Mouse (Mus musculus) embryonic stem cell, embryonic (primary cell): Measurements from ENCODE around the gene Szt2.

ENCODE experiments used
- CTCF ChIA-PET, 4 experiments: fragments of 300-600 bp in 2 of 4; fragments of 350-600 bp in 2 of 4; sonication (Branson Sonifier 250); formaldehyde crosslinking; loops; one replicate each; lab custom pipeline; 2022; ENCODE audit warnings: inconsistent platforms in 2 of 4; lab: Charles Lee
- POLR2A ChIA-PET, 4 experiments: fragments of 300-600 bp in 2 of 4; fragments of 350-600 bp in 2 of 4; sonication (Branson Sonifier 250); formaldehyde crosslinking; loops; one replicate each; lab custom pipeline; 2022; ENCODE audit warnings: antibody characterized with exemption in 4 of 4, inconsistent platforms in 1 of 4; lab: Charles Lee

The Szt2 gene

DNA sequence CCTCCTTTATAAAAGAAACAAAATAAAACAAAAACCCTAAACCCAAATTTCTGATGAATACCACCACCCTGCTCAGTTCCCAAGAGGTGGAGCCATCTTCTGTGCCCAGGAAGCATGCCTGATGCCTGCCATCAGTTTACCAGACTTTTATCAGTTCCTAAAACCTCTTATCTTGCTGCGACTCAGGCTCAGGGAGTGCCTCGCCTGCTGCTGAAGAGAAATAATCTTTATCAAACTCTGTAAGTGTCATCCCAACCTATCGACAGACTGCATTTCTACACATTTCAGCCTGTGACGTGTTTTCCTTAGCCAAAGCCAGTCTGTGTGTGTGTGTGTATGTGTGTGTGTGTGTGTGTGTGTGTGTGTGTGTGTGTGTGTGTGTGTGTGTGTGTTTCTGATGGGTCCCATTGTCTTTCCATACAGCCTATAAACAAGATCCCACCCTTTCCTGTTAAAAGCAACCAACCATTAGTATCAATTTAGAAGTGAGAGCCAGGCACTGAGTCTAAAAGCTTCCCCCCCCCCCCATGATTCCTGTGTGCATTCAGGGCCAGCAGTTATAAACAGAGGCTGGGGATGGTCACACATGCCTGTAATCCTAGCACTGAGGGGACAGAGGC, 15.6 kb upstream of the Szt2 start:
- CTCF ChIA-PET, result interaction anchor here in 1 of 4 experiments (0.7 kb wide), 1 partner anchor 19 kb away, joined by 6 read pairs; no protein-coding TSS in a partner anchor
- POLR2A ChIA-PET, result interaction anchor here in 2 of 4 experiments (1.1 to 3.3 kb wide), 4 partner anchors 7 to 35 kb away, joined by 3 to 9 read pairs (median 5); partner anchors contain the start of gene Cdc20 (in 1 of the 2)

DNA sequence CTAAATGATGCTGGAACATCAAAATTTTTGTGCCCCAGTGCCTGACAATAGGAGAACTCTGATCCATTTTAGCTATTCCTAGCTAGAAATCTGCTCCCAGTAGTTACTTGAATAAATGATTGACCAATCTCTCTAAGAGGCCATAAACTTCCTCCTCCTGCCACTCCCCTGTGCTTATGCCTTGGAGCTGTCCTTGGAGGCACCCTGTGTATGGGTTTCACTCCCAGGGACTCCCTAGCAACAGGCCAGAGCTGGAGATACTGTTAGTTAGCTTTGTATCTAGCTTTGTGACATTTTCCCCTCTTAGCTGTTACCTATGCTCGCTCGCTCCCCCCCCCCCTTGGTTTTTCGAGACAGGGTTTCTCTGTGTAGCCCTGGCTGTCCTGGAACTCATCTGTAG, 12.3 kb upstream of the Szt2 start:
- CTCF ChIA-PET, result interaction anchor here in 1 of 4 experiments (1.5 kb wide), 1 partner anchor 11 kb away, joined by 3 read pairs; no protein-coding TSS in a partner anchor
- POLR2A ChIA-PET, result interaction anchor here in 2 of 4 experiments (0.5 to 2.8 kb wide), 10 partner anchors 10 to 123 kb away, joined by 3 to 19 read pairs (median 5); partner anchors contain the start of genes Cdc20 (in 1 of the 2), Med8 (in 1 of the 2), Szt2 (in 1 of the 2) and Tmem125 (in 1 of the 2)

GRCm38 (mm10) chr4:118417112-118417797, 8.2 kb upstream of the Szt2 start:
- POLR2A ChIA-PET, result interaction anchor here in 2 of 4 experiments (0.7 to 2.0 kb wide), 9 partner anchors 9 to 288 kb away, joined by 3 to 9 read pairs (median 3); partner anchors contain the start of genes Cdc20 (in 1 of the 2), Elovl1 (in 1 of the 2) and Kdm4a (in 1 of the 2)
- CTCF ChIA-PET, result interaction anchor here in 3 of 4 experiments (0.6 to 1.1 kb wide), 4 partner anchors 28 to 363 kb away, joined by 3 to 4 read pairs (median 3); no protein-coding TSS in a partner anchor

DNA sequence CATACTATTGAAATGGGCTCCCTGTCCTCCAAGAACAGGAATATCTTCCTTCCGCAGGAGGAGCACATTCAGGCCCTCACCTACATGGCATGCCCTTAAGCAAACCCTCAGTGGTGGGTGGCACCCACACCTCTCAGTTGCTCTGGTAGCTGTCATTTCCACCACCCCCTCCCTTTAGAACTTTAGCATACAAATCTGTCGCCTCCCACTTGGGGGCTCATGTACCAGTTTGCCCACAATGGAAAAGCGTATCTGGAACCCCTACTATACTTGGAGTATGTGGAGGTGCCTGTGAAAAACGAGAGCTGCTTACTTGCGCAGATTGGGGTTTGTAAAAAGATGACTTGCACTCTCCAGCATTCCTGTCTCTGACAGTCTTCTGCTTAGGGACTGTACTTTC, 7.3 kb upstream of the Szt2 start:
- CTCF ChIA-PET, result interaction anchor here in 3 of 4 experiments (0.6 to 1.1 kb wide), 3 partner anchors 29 to 167 kb away, joined by 3 read pairs; no protein-coding TSS in a partner anchor
- POLR2A ChIA-PET, result interaction anchor here in 2 of 4 experiments (1.0 to 2.0 kb wide), 7 partner anchors 9 to 287 kb away, joined by 3 to 9 read pairs (median 3); partner anchors contain the start of genes Elovl1 (in 1 of the 2) and Kdm4a (in 1 of the 2)

- POLR2A ChIA-PET, result interaction anchor here in 3 of 4 experiments (0.6 to 1.8 kb wide), 5 partner anchors 9 to 286 kb away, joined by 3 to 5 read pairs (median 4); partner anchors contain the start of gene Kdm4a (in 1 of the 3)
Measured at GRCm38 (mm10) chr4:118415779-118416178, 6.7 kb upstream of the Szt2 start.

GRCm38 (mm10) chr4:118413553-118413952, 4.5 kb upstream of the Szt2 start:
- CTCF ChIA-PET, result interaction anchor here in 3 of 4 experiments (0.6 to 0.7 kb wide), 3 partner anchors 204 to 728 kb away, joined by 3 to 5 read pairs (median 5); no protein-coding TSS in a partner anchor
- POLR2A ChIA-PET, result interaction anchor here in 2 of 4 experiments (0.7 to 1.6 kb wide), 6 partner anchors 8 to 578 kb away, joined by 3 to 5 read pairs (median 3); partner anchors contain the start of genes Cdc20 (in 1 of the 2) and Elovl1 (in 1 of the 2)

More at GRCm38 (mm10) chr4:118415779-118416178, 6.7 kb upstream of the Szt2 start:
- CTCF ChIA-PET, result interaction anchor here in 1 of 4 experiments (0.6 kb wide), 1 partner anchor 167 kb away, joined by 3 read pairs; no protein-coding TSS in a partner anchor

DNA sequence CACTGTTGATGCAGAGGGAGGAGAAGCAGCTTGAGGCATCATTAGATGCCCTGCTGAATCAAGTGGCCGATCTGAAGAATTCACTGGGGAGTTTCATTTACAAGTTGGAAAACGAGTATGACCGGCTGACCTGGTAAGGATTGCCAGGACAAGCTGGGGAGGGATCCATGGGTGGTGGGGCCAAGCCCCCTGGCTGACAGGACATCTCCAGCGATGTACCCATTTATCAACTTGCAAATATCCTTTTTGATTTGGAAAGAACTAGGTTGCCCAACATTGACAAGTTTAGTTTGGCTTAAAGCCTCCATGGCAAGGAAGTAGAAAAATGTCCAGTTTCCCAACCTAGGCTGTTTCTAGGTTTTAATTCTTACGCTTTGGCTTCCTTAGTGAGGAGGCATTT, 1.8 kb upstream of the Szt2 start:
- ChIA-PET POLR2A (interaction anchor here (0.7 to 2.7 kb wide), 12 partner anchors 10 to 210 kb away, joined by 3 to 10 read pairs (median 4); partner anchors contain the start of genes Elovl1 (in 2 of the 4), Cdc20 (in 1 of the 4), Cfap57 (in 1 of the 4) and Ebna1bp2 (in 1 of the 4)), CTCF (no interaction called here)

GRCm38 (mm10) chr4:118402701-118403100, 6.4 kb downstream of the Szt2 start:
- CTCF ChIA-PET, result interaction anchor here in 1 of 4 experiments (1.0 kb wide), 1 partner anchor 164 kb away, joined by 3 read pairs; no protein-coding TSS in a partner anchor
- POLR2A ChIA-PET, result interaction anchor here in 2 of 4 experiments (1.0 to 1.3 kb wide), 2 partner anchors 29 to 223 kb away, joined by 3 read pairs; partner anchors contain the start of gene Kdm4a (in 1 of the 2)

DNA sequence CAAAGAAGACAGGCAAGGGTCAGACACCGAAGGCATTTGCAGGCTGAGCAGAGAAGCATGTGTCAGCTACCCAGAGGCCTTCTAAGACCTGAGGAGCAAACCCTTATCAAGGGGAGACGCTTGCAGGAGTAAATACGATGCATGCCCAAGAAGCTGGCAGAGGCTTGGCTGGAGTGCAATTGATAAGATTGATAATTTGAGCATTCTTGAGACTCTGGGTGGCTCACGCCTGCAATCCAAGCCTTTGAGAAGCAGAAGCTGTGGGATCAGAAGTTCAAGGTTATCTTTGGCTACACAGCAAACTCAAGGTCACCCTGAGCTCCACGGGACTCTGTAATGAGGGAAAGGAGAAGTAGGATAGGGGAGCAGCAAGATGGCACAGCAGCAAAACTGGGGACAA, 7.2 kb downstream of the Szt2 start:
- ChIA-PET POLR2A (interaction anchor here in 2 of 4 experiments (0.9 to 1.3 kb wide), 4 partner anchors 14 to 222 kb away, joined by 3 read pairs; partner anchors contain the start of genes Cdc20 (in 1 of the 2) and Kdm4a (in 1 of the 2)), CTCF (interaction anchor here in 1 of 4 experiments (1.0 kb wide), 1 partner anchor 164 kb away, joined by 3 read pairs; no protein-coding TSS in a partner anchor)

DNA sequence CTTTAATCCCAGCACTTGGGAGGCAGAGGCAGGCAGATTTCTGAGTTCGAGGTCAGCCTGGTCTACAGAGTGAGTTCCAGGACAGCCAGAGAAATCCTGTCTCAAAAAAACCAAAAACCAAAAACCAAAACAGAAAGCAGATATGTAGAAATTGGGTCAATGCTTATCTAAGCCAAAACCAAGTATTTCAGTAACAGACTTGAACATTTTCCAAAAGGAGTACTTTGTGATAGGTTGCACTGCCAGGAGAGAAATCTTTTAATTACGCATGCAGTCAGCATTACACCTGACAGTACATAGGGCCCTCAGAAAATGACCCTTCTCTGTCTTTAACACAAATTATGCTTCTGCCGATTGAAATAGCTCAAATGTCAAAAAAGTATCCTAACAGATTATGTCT, 7.7 kb downstream of the Szt2 start:
- POLR2A ChIA-PET, result interaction anchor here in 2 of 4 experiments (0.9 to 1.3 kb wide), 3 partner anchors 13 to 222 kb away, joined by 3 read pairs; partner anchors contain the start of genes Cdc20 (in 1 of the 2) and Kdm4a (in 1 of the 2)
- CTCF ChIA-PET, result interaction anchor here in 1 of 4 experiments (1.0 kb wide), 1 partner anchor 165 kb away, joined by 3 read pairs; no protein-coding TSS in a partner anchor

- ChIA-PET CTCF (no interaction called here), POLR2A (no interaction called here)
Measured at GRCm38 (mm10) chr4:118398400-118398799, 10.7 kb downstream of the Szt2 start.

GRCm38 (mm10) chr4:118396433-118396832, 12.6 kb downstream of the Szt2 start:
- ChIA-PET POLR2A (no interaction called here), CTCF (no interaction called here)

DNA sequence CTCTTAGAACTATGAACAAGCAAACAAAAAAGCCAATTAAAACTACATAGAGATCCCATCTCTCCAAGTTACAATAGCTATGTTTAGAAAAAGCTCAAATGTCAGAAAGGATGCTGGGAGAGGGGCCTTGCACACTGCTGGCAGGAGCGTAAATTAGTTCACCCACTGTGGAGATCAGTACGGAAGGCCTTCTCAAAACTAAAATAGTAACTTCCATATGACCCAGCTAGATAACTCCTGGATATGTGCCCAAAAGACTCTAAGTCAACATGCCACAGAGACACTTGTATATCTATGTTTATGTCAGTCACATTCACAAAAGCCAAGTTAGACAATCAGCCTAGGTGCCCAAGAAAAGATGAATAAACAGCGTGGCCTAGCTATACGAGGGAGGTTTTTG, 13.8 kb downstream of the Szt2 start:
- POLR2A ChIA-PET, result interaction anchor here in 1 of 4 experiments (1.1 kb wide), 1 partner anchor 15 kb away, joined by 3 read pairs; no protein-coding TSS in a partner anchor
- CTCF ChIA-PET, result no interaction called here

DNA sequence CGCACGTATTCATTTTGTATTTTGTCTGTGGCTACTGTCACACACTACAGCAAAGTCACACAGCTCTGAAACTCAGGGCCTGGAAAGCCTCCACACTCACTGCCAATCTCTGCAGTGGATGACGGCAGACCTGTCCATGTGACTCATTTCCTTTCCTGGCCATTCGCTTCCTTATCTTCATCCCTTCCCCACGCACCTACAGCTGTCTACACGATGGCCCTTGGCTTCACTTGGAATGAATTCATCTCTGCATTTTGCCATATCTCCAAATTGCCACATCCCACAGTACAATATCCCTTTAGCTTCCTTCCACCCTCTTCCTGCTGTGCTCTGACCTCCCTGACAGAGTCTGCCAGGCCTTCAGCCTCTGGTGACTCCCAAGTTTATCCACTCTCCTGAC, 14.6 kb downstream of the Szt2 start:
- CTCF ChIA-PET, result no interaction called here
- POLR2A ChIA-PET, result interaction anchor here in 1 of 4 experiments (1.1 kb wide), 1 partner anchor 16 kb away, joined by 3 read pairs; no protein-coding TSS in a partner anchor

DNA sequence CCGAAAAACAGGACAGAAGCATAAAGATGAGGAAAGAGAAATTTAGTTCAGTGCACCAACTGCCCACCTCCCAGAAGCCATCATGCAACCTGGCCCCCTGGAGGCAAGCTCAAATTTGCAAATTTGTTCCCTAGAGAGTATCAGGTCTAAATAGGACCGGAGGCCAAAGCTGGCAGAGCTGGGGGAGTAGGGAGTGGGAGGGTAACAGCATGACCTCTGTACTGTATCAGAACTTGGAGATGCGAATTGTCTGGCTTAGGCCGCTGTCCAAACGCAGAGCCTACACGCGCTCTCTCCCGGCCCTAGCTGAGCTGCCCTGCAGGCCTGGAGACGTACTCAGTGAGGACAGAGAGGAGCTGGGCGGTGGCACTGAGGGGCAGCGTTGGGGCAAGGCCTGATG, 18.9 kb downstream of the Szt2 start:
- POLR2A ChIA-PET, result interaction anchor here in 1 of 4 experiments (0.8 to 2.6 kb wide), 7 partner anchors 9 to 520 kb away, joined by 3 to 6 read pairs (median 4); partner anchors contain the start of gene Cdc20
- CTCF ChIA-PET, result interaction anchor here in 1 of 4 experiments (0.7 kb wide), 1 partner anchor 222 kb away, joined by 3 read pairs; no protein-coding TSS in a partner anchor

DNA sequence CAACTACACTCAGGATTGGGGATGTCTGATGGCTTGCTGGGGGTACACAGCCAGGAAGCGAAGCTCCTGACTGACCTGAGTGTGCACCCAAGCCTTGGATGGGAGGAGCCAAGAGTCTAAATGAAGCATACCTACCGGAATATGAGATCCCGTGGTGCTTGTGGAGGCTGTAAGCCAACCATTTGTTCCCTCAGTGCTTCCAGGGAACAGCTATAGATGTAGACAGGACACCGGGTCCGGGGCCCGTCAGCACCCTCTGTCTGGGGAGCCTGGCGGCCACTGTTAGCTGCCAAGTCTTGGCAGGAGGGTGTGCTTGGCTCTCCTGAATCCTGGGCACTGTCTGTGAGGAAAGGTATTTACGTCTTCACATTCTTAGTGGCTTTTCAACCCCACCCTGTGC, 21.8 kb downstream of the Szt2 start:
- ChIA-PET CTCF (no interaction called here), POLR2A (interaction anchor here in 2 of 4 experiments (0.9 to 1.7 kb wide), 6 partner anchors 9 to 208 kb away, joined by 3 to 4 read pairs (median 4); partner anchors contain the start of gene Kdm4a (in 1 of the 2))

- ChIA-PET POLR2A (interaction anchor here in 1 of 4 experiments (0.5 kb wide), 1 partner anchor 88 kb away, joined by 4 read pairs; no protein-coding TSS in a partner anchor), CTCF (no interaction called here)
Measured at GRCm38 (mm10) chr4:118383271-118383670, 25.8 kb downstream of the Szt2 start.
